Mouse (Mus musculus): ENCODE data around the gene Slc25a34.

DNA sequence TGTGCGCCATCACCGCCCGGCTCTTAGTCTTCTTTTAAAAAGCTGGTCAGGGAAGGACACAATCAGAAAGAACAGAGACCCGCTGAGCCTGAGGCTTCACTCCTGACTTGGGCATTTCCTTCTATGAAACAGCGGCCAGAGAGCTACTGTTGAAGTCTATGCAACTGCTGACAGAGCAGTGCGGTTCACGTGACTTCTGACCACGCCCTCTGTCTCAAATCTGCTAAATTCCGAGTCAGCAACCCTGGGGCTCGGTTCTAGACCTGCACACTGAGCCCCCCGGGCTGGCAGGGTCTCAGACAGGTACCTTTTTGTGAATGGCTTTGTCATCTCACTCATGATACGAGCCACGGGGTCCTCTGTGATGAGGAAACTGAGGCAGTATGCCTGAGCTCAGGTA is 48.7 kb upstream of the Slc25a34 start:
- TF ChIP-seq CTCF (conservative IDR thresholded peaks at IDR 0.05; ENCODE audit: low read length) (no peak), POU5F1 (IDR thresholded peaks at IDR 0.05; ENCODE audit: borderline replicate concordance, low read length) (no peak)

Measured in E14TG2a.4 (cell line).